Mouse (Mus musculus): ENCODE data around the gene Sgk1.

- no peak for TF ChIP-seq TAL1 (conservative IDR thresholded peaks at IDR 0.05; ENCODE audit: low read depth, low read length)
- no peak for TF ChIP-seq CTCF (IDR thresholded peaks at IDR 0.05; ENCODE audit: low read depth, low read length)
- TF ChIP-seq GATA1 (IDR thresholded peaks at IDR 0.05; ENCODE audit: borderline replicate concordance, low read length): no peak
Observed at GRCm38 (mm10) chr10:21846366-21846765, 35.6 kb upstream of the Sgk1 start.

All from G1E (cell line).